Mouse (Mus musculus) lung, postnatal 25 days (tissue): Measurements from ENCODE around the gene Ldha.
"Not testable (repeated sequence)": the region's sequence is repeated elsewhere in the genome, so short reads cannot be mapped to it uniquely, and the experiment has no call there.

Experiments
- DNase-seq: peaks from one replicate; pipeline ENCODE4 v3.0.0; 2022; ENCODE audit warnings: low spot score

Ldha gene

DNA sequence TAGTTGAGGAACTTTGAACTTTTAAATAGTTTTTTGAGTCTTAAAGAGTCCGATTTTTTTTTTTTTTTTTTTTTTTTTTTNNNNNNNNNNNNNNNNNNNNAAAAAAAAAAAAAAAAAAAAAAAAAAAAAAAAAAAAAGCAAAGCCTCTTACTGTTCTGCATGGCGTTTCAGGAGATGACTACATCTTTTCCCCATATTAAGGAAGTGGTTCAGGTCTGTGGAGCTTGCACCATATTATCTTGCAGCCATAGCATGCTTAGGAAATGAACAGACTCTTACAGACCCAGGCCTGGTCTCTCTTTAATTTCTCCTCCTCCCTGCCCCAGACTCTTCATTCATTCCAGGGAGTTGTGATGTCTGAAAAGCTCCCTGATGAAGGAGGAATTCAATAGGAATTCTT is 39.7 kb downstream of the Ldha start:
- DNase-seq: no peak

DNA sequence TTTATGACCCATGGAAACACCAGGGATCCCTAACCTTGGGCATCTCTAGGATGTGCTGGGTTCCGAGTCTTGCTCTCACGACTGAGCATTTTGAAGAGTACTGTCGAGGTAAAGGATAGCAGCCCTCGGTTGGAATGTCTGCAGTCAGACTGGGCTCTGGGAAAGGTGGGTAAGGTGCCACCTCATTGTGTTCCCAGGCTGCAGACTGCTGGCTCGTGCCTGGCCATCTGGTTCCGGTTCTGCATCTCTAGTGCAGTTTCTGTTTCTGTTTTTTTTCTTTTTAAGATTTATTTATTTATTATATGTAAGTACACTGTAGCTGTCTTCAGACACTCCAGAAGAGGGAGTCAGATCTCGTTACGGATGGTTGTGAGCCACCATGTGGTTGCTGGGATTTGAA is 40.7 kb downstream of the Ldha start:
- not testable (repeated sequence) for DNase-seq

DNA sequence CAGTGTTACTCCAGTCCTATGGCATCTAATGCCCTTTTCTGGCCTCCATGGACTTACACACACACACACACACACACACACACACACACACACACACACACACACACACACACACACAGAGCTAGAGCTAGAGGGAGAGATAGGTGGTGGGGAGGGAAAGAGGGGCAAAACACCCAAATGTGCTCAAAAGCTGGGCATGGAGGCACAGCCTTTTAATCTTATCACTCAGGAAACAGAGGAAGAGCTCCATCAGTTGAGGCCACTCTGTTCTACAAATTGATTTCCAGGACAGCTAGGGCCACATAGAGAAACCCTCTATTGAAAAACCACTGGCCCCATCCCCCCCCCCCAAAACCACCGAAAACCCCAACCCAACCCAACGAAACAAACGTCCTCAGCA is 42.0 kb downstream of the Ldha start:
- no peak for DNase-seq

DNA sequence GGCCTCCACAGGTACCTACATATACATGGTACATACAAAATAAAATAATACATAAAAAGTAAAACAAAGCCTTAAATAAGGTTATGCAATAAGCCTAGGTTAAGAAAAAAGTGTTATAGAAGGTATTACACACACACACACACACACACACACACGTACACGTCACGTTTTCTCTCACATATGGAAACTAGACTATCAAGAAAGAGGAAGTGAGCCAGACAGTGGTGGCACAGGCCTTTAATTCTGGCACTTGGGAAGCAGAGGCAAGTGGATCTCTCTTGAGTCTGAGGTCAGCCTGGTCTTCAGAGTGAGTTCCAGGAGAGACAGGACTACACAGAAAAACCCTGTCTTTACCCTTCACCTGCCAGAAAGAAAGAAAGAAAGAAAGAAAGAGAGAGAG is 54.2 kb downstream of the Ldha start:
- DNase-seq: no peak

DNA sequence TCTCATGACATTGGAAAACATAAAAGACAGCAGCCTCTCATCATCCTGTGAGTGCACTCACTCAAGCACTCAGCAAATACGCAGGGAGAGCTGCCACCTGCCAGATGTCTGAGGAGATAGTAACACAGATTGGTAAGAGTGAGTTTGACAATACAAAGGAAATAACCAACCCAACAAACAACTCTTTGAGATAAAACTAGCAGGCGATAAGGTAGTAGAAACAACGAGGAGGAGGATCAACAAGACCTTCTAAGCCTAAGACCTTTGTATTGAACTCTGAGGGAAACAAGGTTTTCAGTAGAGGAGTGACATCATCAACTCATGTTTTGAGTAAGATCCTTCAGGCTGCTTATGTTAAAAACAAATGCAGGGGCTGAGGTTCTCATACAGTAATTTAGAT is 58.1 kb downstream of the Ldha start:
- no peak for DNase-seq
